Mouse (Mus musculus): Measurements from ENCODE around the gene Rasgrf1. TPM values are rescaled to one million over a fixed set of nuclear protein-coding genes. Genes with fewer than 3 reads are reported as not detected.
A peak's percentile ranks its signal among the peaks of the same experiment; 100 is the strongest.
"Not testable (repeated sequence)": the region's sequence is repeated elsewhere in the genome, so short reads cannot be mapped to it uniquely, and the experiment has no call there.

Gene Rasgrf1
- polyA plus RNA-seq, 1 experiment from 2014 or later, result 0.15 TPM

- Histone ChIP-seq H3K9me3 (ENCODE audit: control insufficient read depth, low read length) (no peaks in the 10 kb centered on the region), H3K4me1 (replicated peaks; ENCODE audit: control insufficient read depth, insufficient read depth, low read length) (no peaks in the 10 kb centered on the region), H3K9ac (ENCODE audit: low read depth, low read length) (no peak overlapping the region), H3K4me3 (ENCODE audit: low read depth, low read length) (no peak overlapping the region), H3K36me3 (ENCODE audit: control insufficient read depth, insufficient read depth, low read length) (no peaks in the 10 kb centered on the region), H3K27me3 (ENCODE audit: control insufficient read depth, insufficient read depth, low read length) (no peaks in the 10 kb centered on the region), H3K4me2 (replicated peaks; ENCODE audit: low read depth, low read length) (no peak overlapping the region), H3K27ac (ENCODE audit: low read depth, low read length) (no peak overlapping the region)
- DNase-seq (ENCODE audit: low spot score) (no peak), ATAC-seq (ENCODE audit: low FRiP score) (no peak)
- 93% methylated on average over 3 of the region's 3 CpGs for WGBS
Observed at GRCm38 (mm10) chr9:90041556-90041955, 131.8 kb downstream of the Rasgrf1 start.

- H3K36me3 ChIP-seq (ENCODE audit: control insufficient read depth, insufficient read depth, low read length); H3K9me3 ChIP-seq (ENCODE audit: control insufficient read depth, low read length); H3K4me2 ChIP-seq (replicated peaks; ENCODE audit: low read depth, low read length); ATAC-seq (ENCODE audit: low FRiP score); H3K4me3 ChIP-seq (ENCODE audit: low read depth, low read length); H3K4me1 ChIP-seq (replicated peaks; ENCODE audit: control insufficient read depth, insufficient read depth, low read length); H3K27ac ChIP-seq (ENCODE audit: low read depth, low read length); H3K27me3 ChIP-seq (ENCODE audit: control insufficient read depth, insufficient read depth, low read length); DNase-seq (ENCODE audit: low spot score); H3K9ac ChIP-seq (ENCODE audit: low read depth, low read length): not testable (repeated sequence)
- 95% methylated on average over 8 of the region's 8 CpGs for WGBS
Observed at GRCm38 (mm10) chr9:90042906-90043305, 133.2 kb downstream of the Rasgrf1 start.

DNA sequence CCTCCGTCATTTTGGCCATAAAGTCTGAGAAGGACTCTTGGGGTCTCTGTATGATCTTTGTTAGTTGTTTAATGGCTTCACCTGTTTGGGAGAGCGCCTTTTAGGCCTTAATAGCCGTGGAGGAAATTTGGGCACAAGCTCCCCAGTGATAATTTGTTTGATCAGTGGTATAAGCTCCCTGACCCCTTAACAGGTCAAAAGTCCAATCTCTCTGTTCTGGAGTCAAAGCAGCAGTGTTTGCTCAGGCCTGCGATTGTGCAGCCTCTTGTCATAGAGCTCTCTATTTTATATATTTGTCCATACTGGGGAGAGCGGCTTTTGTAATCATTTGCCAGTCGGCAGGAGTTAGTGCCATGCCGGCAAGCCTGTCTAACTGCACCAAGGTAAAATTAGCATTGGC, 135.5 kb downstream of the Rasgrf1 start:
- H3K9ac ChIP-seq (ENCODE audit: low read depth, low read length), result no peak overlapping the region
- no peaks in the 10 kb centered on the region for H3K4me1 ChIP-seq (replicated peaks; ENCODE audit: control insufficient read depth, insufficient read depth, low read length)
- H3K36me3 ChIP-seq (ENCODE audit: control insufficient read depth, insufficient read depth, low read length), result no peaks in the 10 kb centered on the region
- no peak overlapping the region for H3K4me2 ChIP-seq (replicated peaks; ENCODE audit: low read depth, low read length)
- no peak overlapping the region for H3K27ac ChIP-seq (ENCODE audit: low read depth, low read length)
- no peak for ATAC-seq (ENCODE audit: low FRiP score)
- WGBS, result 87% methylated on average over 7 of the region's 7 CpGs
- no peak overlapping the region for H3K4me3 ChIP-seq (ENCODE audit: low read depth, low read length)
- no peaks in the 10 kb centered on the region for H3K27me3 ChIP-seq (ENCODE audit: control insufficient read depth, insufficient read depth, low read length)
- no peaks in the 10 kb centered on the region for H3K9me3 ChIP-seq (ENCODE audit: control insufficient read depth, low read length)
- DNase-seq (ENCODE audit: low spot score), result no peak

GRCm38 (mm10) chr9:90047937-90048627, 138.4 kb downstream of the Rasgrf1 start:
- Histone ChIP-seq H3K27me3 (ENCODE audit: control insufficient read depth, insufficient read depth, low read length) (no peaks in the 10 kb centered on the region), H3K9ac (ENCODE audit: low read depth, low read length) (no peak overlapping the region), H3K4me3 (ENCODE audit: low read depth, low read length) (no peak overlapping the region), H3K27ac (ENCODE audit: low read depth, low read length) (no peak overlapping the region), H3K9me3 (ENCODE audit: control insufficient read depth, low read length) (no peaks in the 10 kb centered on the region), H3K4me1 (replicated peaks; ENCODE audit: control insufficient read depth, insufficient read depth, low read length) (no peaks in the 10 kb centered on the region), H3K36me3 (ENCODE audit: control insufficient read depth, insufficient read depth, low read length) (no peaks in the 10 kb centered on the region), H3K4me2 (replicated peaks; ENCODE audit: low read depth, low read length) (no peak overlapping the region)
- DNase-seq (ENCODE audit: low spot score), result no peak
- WGBS, result 76% methylated on average over 5 of the region's 5 CpGs
- ATAC-seq (ENCODE audit: low FRiP score), result no peak

DNA sequence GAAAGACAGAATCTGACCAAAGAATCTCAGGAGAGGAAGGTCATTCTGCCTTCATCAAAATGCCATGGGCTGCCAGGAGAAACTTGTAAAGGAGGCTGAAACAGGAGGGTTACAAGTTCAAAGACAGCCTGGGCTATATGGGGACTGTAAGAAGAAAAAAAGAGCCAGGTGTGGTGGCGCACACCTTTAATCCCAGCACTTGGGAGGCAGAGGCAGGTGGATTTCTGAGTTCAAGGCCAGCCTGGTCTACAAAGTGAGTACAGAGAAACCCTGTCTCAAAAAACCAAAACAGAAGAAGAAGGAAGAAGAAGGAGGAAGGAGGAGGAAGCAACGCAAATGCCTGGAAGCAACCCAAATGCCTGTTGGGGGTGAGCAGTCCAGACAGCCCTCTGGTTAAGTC, 144.1 kb downstream of the Rasgrf1 start, which contains the start of gene Ctsh:
TSS of gene Ctsh (plus strand) at position 301 of the 400 bp plus-strand sequence.
- DNase-seq (ENCODE audit: low spot score), result no peak
- no peaks in the 10 kb centered on the region for H3K9me3 ChIP-seq (ENCODE audit: control insufficient read depth, low read length)
- H3K36me3 ChIP-seq (ENCODE audit: control insufficient read depth, insufficient read depth, low read length), result no peaks in the 10 kb centered on the region
- H3K9ac ChIP-seq (ENCODE audit: low read depth, low read length), result peak within 1 kb of the TSS; percentile 46; the same call in 1 of the 2 replicates
- H3K27ac ChIP-seq (ENCODE audit: low read depth, low read length), result no peak within 1 kb of the TSS
- ATAC-seq (ENCODE audit: low FRiP score), result no peak
- peak within 1 kb of the TSS; percentile 41 for H3K4me3 ChIP-seq (ENCODE audit: low read depth, low read length)
- H3K27me3 ChIP-seq (ENCODE audit: control insufficient read depth, insufficient read depth, low read length), result no peaks in the 10 kb centered on the region
- 87% methylated on average over 2 of the region's 2 CpGs for WGBS
- peak within 1 kb of the TSS; percentile 92 for H3K4me2 ChIP-seq (replicated peaks; ENCODE audit: low read depth, low read length)
- H3K4me1 ChIP-seq (replicated peaks; ENCODE audit: control insufficient read depth, insufficient read depth, low read length), result no peaks in the 10 kb centered on the region

DNA sequence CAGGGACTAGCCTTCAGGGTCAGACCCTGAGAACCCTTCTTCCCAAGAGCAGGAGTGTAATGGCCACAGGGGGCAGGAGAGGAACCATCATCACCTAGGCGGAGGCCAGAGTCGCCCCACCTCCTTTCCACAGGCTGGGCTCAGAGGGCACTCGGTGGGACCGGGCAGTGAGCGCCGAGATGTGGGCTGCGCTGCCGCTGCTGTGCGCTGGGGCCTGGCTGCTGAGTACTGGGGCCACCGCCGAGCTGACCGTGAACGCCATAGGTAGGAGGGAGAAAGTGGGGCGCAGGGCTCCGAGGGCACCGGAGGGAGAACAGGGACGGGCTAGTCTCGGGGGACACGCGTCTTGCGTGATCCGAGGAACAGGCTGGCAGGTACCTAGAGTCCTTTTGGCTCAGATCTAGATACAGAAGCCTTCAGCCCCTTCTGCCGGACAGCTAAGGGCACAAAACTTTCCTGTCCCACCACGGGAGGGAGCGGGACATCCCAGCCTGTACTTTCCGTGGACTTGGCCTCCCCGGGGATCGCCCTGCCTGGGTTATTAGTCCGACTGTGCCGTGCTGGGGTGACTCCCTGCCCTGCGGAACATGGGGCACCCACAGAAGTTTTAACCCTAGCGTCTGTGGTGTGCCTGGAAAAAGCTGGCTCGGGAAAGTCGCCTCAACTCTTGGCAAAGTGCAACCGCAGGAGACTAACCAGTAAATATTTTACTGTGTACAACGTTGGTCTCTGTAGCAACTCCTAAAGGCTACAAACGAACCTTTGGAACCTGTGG, 144.8 kb downstream of the Rasgrf1 start:
- no peaks in the 10 kb centered on the region for H3K4me1 ChIP-seq (replicated peaks; ENCODE audit: control insufficient read depth, insufficient read depth, low read length)
- H3K36me3 ChIP-seq (ENCODE audit: control insufficient read depth, insufficient read depth, low read length), result no peaks in the 10 kb centered on the region
- ATAC-seq (ENCODE audit: low FRiP score), result peak; percentile 81
- under 1% methylated on average over 37 of the region's 37 CpGs for WGBS
- H3K4me2 ChIP-seq (replicated peaks; ENCODE audit: low read depth, low read length), result peak overlapping the region; percentile 92
- peak overlapping the region; percentile 41 for H3K4me3 ChIP-seq (ENCODE audit: low read depth, low read length)
- H3K9me3 ChIP-seq (ENCODE audit: control insufficient read depth, low read length), result no peaks in the 10 kb centered on the region
- H3K27ac ChIP-seq (ENCODE audit: low read depth, low read length), result no peak overlapping the region
- no peaks in the 10 kb centered on the region for H3K27me3 ChIP-seq (ENCODE audit: control insufficient read depth, insufficient read depth, low read length)
- peak overlapping the region; percentile 46; the same call in 1 of the 2 replicates for H3K9ac ChIP-seq (ENCODE audit: low read depth, low read length)
- peak; percentile 71 for DNase-seq (ENCODE audit: low spot score)

DNA sequence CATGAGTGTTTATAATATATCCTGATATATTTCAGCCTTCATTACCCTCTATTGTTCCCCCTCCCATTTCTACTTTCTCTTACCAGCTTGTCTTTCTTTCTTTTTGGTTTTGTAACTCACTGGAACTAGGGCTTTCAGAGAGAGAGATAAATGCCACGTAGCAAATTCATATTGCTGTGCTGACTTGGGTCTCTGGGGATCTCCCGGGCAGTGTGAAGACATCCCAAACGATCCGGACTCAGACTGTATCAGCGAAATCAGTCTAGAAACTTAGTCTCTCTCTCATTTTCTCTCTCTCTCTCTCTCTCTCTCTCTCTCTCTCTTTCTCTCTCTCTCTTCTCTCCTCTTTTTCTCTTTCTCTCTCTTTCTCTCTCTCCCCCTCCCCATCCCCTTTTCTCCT, 145.7 kb downstream of the Rasgrf1 start:
- H3K4me3 ChIP-seq (ENCODE audit: low read depth, low read length), result no peak overlapping the region
- WGBS, result 55% methylated on average over 5 of the region's 5 CpGs
- H3K9ac ChIP-seq (ENCODE audit: low read depth, low read length), result no peak overlapping the region
- H3K4me2 ChIP-seq (replicated peaks; ENCODE audit: low read depth, low read length), result no peak overlapping the region
- H3K9me3 ChIP-seq (ENCODE audit: control insufficient read depth, low read length), result no peaks in the 10 kb centered on the region
- H3K27ac ChIP-seq (ENCODE audit: low read depth, low read length), result no peak overlapping the region
- H3K27me3 ChIP-seq (ENCODE audit: control insufficient read depth, insufficient read depth, low read length), result no peaks in the 10 kb centered on the region
- no peaks in the 10 kb centered on the region for H3K36me3 ChIP-seq (ENCODE audit: control insufficient read depth, insufficient read depth, low read length)
- DNase-seq (ENCODE audit: low spot score), result no peak
- ATAC-seq (ENCODE audit: low FRiP score), result no peak
- H3K4me1 ChIP-seq (replicated peaks; ENCODE audit: control insufficient read depth, insufficient read depth, low read length), result no peaks in the 10 kb centered on the region

GRCm38 (mm10) chr9:90055911-90056310, 146.2 kb downstream of the Rasgrf1 start:
- H3K9me3 ChIP-seq (ENCODE audit: control insufficient read depth, low read length), result no peaks in the 10 kb centered on the region
- no peak overlapping the region for H3K4me2 ChIP-seq (replicated peaks; ENCODE audit: low read depth, low read length)
- no peak overlapping the region for H3K4me3 ChIP-seq (ENCODE audit: low read depth, low read length)
- no peak for DNase-seq (ENCODE audit: low spot score)
- H3K36me3 ChIP-seq (ENCODE audit: control insufficient read depth, insufficient read depth, low read length), result no peaks in the 10 kb centered on the region
- H3K9ac ChIP-seq (ENCODE audit: low read depth, low read length), result no peak overlapping the region
- no peaks in the 10 kb centered on the region for H3K27me3 ChIP-seq (ENCODE audit: control insufficient read depth, insufficient read depth, low read length)
- ATAC-seq (ENCODE audit: low FRiP score), result no peak
- no peaks in the 10 kb centered on the region for H3K4me1 ChIP-seq (replicated peaks; ENCODE audit: control insufficient read depth, insufficient read depth, low read length)
- H3K27ac ChIP-seq (ENCODE audit: low read depth, low read length), result no peak overlapping the region
- WGBS, result 83% methylated on average over 3 of the region's 3 CpGs

DNA sequence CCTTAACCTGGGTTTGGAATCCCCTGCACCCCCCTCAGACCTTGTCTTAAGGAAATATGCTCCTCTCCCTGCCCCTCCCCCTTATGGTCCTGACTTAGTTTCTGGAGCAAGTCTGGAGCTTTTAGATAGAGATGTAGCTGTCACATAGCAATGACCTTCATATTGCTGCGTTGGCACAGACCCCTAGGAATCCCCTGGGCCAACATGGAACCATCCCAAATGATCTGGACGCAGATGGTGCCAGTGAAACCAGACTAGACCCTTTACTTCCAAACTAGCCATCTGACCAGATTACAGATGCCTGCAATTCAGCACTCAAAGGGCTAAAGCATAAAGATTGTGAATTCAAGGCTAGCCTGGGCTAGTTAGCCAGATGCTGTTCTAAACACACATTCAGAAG, 147.0 kb downstream of the Rasgrf1 start:
- no peak overlapping the region for H3K9ac ChIP-seq (ENCODE audit: low read depth, low read length)
- no peaks in the 10 kb centered on the region for H3K36me3 ChIP-seq (ENCODE audit: control insufficient read depth, insufficient read depth, low read length)
- H3K4me1 ChIP-seq (replicated peaks; ENCODE audit: control insufficient read depth, insufficient read depth, low read length), result no peaks in the 10 kb centered on the region
- no peak for DNase-seq (ENCODE audit: low spot score)
- H3K9me3 ChIP-seq (ENCODE audit: control insufficient read depth, low read length), result no peaks in the 10 kb centered on the region
- ATAC-seq (ENCODE audit: low FRiP score), result no peak
- no peaks in the 10 kb centered on the region for H3K27me3 ChIP-seq (ENCODE audit: control insufficient read depth, insufficient read depth, low read length)
- WGBS, result 84% methylated on average over 2 of the region's 2 CpGs
- no peak overlapping the region for H3K4me2 ChIP-seq (replicated peaks; ENCODE audit: low read depth, low read length)
- H3K27ac ChIP-seq (ENCODE audit: low read depth, low read length), result no peak overlapping the region
- no peak overlapping the region for H3K4me3 ChIP-seq (ENCODE audit: low read depth, low read length)
